Mouse (Mus musculus): Measurements from ENCODE around the gene Gpatch4.

DNA sequence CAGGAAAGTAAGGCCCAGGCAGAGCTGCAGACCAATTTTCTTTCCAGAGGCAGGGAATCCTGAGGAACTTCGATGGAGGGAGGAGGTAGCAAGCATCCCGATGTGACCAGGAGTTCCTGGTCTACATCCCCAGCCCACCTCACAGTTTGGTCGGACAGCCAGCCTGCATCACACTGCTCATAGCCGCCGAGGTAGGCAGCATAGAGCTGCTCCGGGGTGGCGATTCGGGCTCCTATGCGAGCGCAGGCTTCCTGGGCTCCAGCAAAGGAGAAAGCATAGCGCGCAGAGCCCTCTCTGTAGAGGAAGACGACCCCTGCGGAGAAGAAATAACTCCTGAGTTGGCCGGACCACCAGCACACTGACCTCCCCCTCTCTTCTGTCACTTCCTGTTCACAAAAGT lies 46.5 kb upstream of the Gpatch4 start:
- TF ChIP-seq CTCF (IDR thresholded peaks at IDR 0.05; ENCODE audit: control insufficient read depth, insufficient read depth, insufficient read length) (no peak), MYOD1 (IDR thresholded peaks at IDR 0.05; ENCODE audit: control insufficient read depth, insufficient read length, low read depth) (no peak), MAX (IDR thresholded peaks at IDR 0.05) (no peak), USF1 (IDR thresholded peaks at IDR 0.05; ENCODE audit: low read depth) (no peak), CEBPB (IDR thresholded peaks at IDR 0.05; ENCODE audit: low read depth) (no peak), MYOG (IDR thresholded peaks at IDR 0.05; ENCODE audit: control insufficient read depth, extremely low read depth, insufficient read length) (no peak)

All from C2C12 (cell line).